Mouse (Mus musculus): ENCODE data around the gene Olfr1120.
"Not testable (repeated sequence)": the region's sequence is repeated elsewhere in the genome, so short reads cannot be mapped to it uniquely, and the experiment has no call there.

GRCm38 (mm10) chr2:87394686-87395085 is 40.1 kb downstream of the Olfr1120 start:
- not testable (repeated sequence) for TF ChIP-seq GATA1 (IDR thresholded peaks at IDR 0.05; ENCODE audit: borderline replicate concordance, low read length); FLI1 (IDR thresholded peaks at IDR 0.05; ENCODE audit: low read length)

Measured in megakaryocyte, embryonic 14.5 days (primary cell).